Mouse (Mus musculus) liver, embryonic 15.5 days (tissue): ENCODE measurements around the gene Snx30. TPM values are rescaled to one million over a fixed set of nuclear protein-coding genes. Genes with fewer than 3 reads are reported as not detected.

Experiments
- ATAC-seq: fragments of 200-750 bp; cut with Nextera tagmentation; 2 replicates; pipeline ENCODE4 v1.8.0; 2017; ENCODE audit warnings: moderate number of reproducible peaks, mild to moderate bottlenecking, moderate library complexity; ENCODE audit not compliant: insufficient read depth
- H3K27ac ChIP-seq: fragments of 300-500 bp; sonication (generic); replicated peaks from 2 replicates; pipeline ENCODE4 v1.5.1; 2015; ENCODE audit warnings: mild to moderate bottlenecking, inconsistent platforms
- H3K27me3 ChIP-seq: fragments of 300-500 bp; sonication (generic); 2 replicates; pipeline ENCODE4 v1.6.1; 2015; ENCODE audit warnings: mild to moderate bottlenecking, inconsistent platforms
- H3K36me3 ChIP-seq: fragments of 300-500 bp; sonication (generic); replicated peaks from 2 replicates; pipeline ENCODE4 v1.6.1; 2015; ENCODE audit warnings: moderate library complexity, mild to moderate bottlenecking, inconsistent platforms
- H3K4me1 ChIP-seq: fragments of 300-500 bp; sonication (generic); replicated peaks from 2 replicates; pipeline ENCODE4 v1.6.1; 2015; ENCODE audit warnings: inconsistent platforms
- H3K4me2 ChIP-seq: fragments of 300-500 bp; sonication (generic); 2 replicates; pipeline ENCODE4 v1.6.1; 2015; ENCODE audit warnings: moderate library complexity, mild to moderate bottlenecking, inconsistent platforms
- H3K4me3 ChIP-seq: fragments of 300-500 bp; sonication (generic); replicated peaks from 2 replicates; pipeline ENCODE4 v1.5.1; 2015; ENCODE audit warnings: mild to moderate bottlenecking, inconsistent platforms
- H3K9ac ChIP-seq: fragments of 300-500 bp; sonication (generic); 2 replicates; pipeline ENCODE4 v1.6.1; 2015; ENCODE audit warnings: moderate library complexity, mild to moderate bottlenecking, inconsistent platforms
- H3K9me3 ChIP-seq: fragments of 300-500 bp; sonication (generic); replicated peaks from 2 replicates; pipeline ENCODE4 v1.6.1; 2016; ENCODE audit warnings: inconsistent platforms
- WGBS: fragments of 180-500 bp; shearing (Covaris S2); methylation state at CpG from one replicate; pipeline ENCODE4 v1.1.7; 2015; ENCODE audit warnings: mixed read lengths; ENCODE audit not compliant: insufficient replicate concordance; 5-methylcytosine and 5-hydroxymethylcytosine counted together
- polyA plus RNA-seq: library from polyadenylated mRNA; unstranded; fragments of >200 nt; fragmentation: Nextera tagmentation; extraction: Ambion mirVana; gene quantifications from 2 replicates; pipeline ENCODE4 v1.2.1, GENCODE M21; 2015

Gene Snx30
- polyA plus RNA-seq, 1 experiment from 2014 or later, result 4.3 TPM

DNA sequence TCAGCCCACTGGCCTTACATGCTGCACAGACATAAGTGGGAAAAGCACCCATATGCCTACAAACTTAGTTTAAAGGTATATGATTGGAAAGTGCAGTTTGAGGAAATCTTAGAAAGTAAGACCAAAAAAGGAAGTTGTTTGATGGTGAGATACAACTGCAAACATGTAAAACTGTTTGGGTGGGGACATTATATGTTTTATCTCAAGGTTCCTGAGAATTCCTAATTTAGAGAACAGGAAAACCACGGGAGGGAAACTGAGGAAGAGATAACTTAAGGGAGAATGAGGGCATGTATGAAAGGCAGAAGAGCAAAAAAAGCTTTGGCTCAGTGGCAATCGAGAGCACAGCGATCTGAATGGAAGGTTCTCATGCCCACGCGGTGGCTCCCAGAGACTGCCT is 81.4 kb downstream of the Snx30 start:
- Histone ChIP-seq H3K4me3 (no peak overlapping the region), H3K4me2 (no peak overlapping the region), H3K4me1 (peaks cover 14% of the 10 kb centered on the region), H3K27me3 (no peaks in the 10 kb centered on the region), H3K9me3 (no peaks in the 10 kb centered on the region), H3K9ac (no peak overlapping the region), H3K27ac (no peak overlapping the region), H3K36me3 (peaks cover 20% of the 10 kb centered on the region)
- ATAC-seq, result no peak
- WGBS, result 42% methylated on average over 5 of the region's 5 CpGs

DNA sequence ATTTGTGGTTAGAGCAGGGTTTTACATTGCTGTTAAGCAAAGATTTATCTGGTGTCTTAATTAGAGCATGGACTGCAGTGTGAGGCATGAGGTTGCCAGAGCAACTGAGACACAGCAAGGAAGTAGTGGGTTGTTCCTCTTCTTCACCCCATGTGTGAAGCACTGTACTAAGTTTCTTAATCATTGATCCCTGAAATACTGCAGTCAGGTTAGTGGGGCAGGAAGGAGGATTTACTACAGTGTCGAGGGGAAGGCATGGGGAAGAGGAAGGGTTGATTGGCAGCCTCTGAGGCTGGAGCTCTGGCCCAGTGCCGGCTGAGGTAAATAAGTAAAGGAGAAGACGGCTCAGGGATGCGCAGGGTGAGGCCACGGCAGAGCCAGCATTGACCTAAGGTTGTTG is 82.4 kb downstream of the Snx30 start:
- no peak overlapping the region for H3K4me3 ChIP-seq
- peaks cover 14% of the 10 kb centered on the region for H3K4me1 ChIP-seq
- H3K27ac ChIP-seq, result no peak overlapping the region
- H3K9me3 ChIP-seq, result no peaks in the 10 kb centered on the region
- H3K36me3 ChIP-seq, result 0 out of 2 replicates have a peak, but pooled peaks cover 15% of the 10 kb centered on the region
- H3K27me3 ChIP-seq, result no peaks in the 10 kb centered on the region
- no peak for ATAC-seq
- 37% methylated on average over 5 of the region's 5 CpGs for WGBS
- no peak overlapping the region for H3K4me2 ChIP-seq
- H3K9ac ChIP-seq, result no peak overlapping the region

DNA sequence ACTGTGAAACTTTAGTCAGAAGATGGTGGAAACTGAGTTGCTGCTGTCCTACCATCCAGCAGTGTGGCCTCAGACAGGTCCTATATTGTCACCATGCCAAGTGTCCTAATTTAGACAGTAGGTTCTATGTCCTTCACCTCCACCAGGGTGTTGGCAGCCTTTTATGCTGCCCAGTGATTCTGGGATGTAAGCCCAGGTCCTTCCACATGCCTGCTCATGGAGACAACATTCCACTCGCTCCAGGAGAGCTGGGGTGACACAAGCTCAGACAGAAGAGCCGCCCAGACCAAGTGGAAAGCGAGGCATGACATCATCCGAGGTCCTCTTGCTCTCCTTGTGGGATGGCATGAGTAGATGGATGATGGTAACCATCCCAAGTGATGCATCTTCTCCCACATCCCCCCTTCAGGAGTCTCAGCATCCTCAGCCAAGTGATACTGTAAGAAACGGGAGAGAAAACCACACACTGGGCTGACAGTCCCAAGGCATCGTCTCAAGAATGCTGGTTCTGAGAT is 84.5 kb downstream of the Snx30 start:
- ATAC-seq, result no peak
- 73% methylated on average over 6 of the region's 6 CpGs for WGBS
- H3K4me3 ChIP-seq, result no peak overlapping the region

DNA sequence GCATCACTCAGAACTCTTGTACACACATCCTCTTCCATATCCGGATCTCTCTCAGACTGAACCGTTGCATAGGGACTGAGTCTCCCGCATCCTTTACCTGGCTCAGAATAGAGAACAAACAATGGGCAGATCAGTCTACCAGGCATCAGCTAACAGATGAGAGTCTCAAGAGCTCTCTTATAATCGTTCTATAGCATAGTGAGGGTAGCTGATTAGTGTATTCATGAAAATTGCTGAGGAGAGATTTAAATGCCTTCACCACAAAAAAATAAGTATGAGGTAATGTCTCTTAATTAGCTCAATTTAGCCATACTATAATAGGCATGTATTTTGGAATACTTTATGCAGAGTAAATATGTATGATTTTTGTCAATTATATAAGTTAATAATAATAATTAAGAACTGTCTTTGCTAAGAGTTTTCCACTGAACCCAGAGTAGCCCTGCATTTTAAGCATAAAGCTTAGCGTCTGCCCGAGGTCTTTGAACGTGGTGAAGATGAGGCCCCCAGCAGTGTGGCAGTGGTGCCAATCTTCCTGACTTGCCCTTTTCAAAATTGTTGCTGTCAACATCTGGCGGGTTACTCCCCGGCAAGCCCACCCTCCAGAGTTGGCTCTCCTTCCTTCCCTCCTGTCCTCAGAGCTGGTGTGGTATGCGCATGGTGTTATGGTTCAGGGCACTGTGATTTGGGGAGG is 86.2 kb downstream of the Snx30 start:
- H3K4me1 ChIP-seq, result no peaks in the 10 kb centered on the region
- H3K27ac ChIP-seq, result no peak overlapping the region
- no peak for ATAC-seq
- no peak overlapping the region for H3K4me2 ChIP-seq
- 82% methylated on average over 10 of the region's 10 CpGs for WGBS
- H3K4me3 ChIP-seq, result no peak overlapping the region
- H3K27me3 ChIP-seq, result no peaks in the 10 kb centered on the region
- peaks cover 21% of the 10 kb centered on the region; the same call in 1 of the 2 replicates for H3K36me3 ChIP-seq
- H3K9me3 ChIP-seq, result no peaks in the 10 kb centered on the region
- no peak overlapping the region for H3K9ac ChIP-seq

More for the DNA sequence above, 84.5 kb downstream of the Snx30 start:
- H3K9me3 ChIP-seq, result no peaks in the 10 kb centered on the region
- 0 out of 2 replicates have a peak, but pooled peaks cover 16% of the 10 kb centered on the region for H3K36me3 ChIP-seq
- no peaks in the 10 kb centered on the region for H3K27me3 ChIP-seq
- H3K9ac ChIP-seq, result no peak overlapping the region
- no peak overlapping the region for H3K27ac ChIP-seq
- no peak overlapping the region for H3K4me2 ChIP-seq
- no peaks in the 10 kb centered on the region for H3K4me1 ChIP-seq

DNA sequence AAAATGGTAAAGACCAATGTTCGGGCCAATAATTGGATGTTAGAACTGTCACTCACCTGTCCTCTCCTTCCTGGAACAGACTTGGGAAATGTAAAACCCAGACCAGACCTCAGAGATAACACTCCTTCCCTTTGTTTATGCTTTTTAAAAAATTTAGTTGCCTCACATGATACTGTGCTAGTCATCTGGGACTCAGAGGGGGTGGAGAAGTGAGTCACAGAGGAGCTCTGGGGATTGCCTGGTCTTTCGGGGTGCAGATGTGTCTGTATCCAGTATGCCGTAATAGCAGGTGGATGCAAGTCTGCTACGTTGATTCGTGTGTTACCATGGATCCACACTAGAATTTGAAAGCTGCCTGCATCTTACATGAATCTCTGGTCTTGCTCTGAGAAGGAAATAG is 87.1 kb downstream of the Snx30 start:
- H3K27me3 ChIP-seq, result no peaks in the 10 kb centered on the region
- H3K4me2 ChIP-seq, result no peak overlapping the region
- no peaks in the 10 kb centered on the region for H3K9me3 ChIP-seq
- peaks cover 17% of the 10 kb centered on the region; the same call in 1 of the 2 replicates for H3K36me3 ChIP-seq
- H3K4me1 ChIP-seq, result no peaks in the 10 kb centered on the region
- H3K9ac ChIP-seq, result no peak overlapping the region
- no peak overlapping the region for H3K4me3 ChIP-seq
- ATAC-seq, result no peak
- 71% methylated on average over 5 of the region's 5 CpGs for WGBS
- no peak overlapping the region for H3K27ac ChIP-seq

GRCm38 (mm10) chr4:59894415-59894814 is 88.8 kb downstream of the Snx30 start:
- peaks cover 22% of the 10 kb centered on the region for H3K36me3 ChIP-seq
- no peak for ATAC-seq
- 77% methylated on average over 8 of the region's 8 CpGs for WGBS

GRCm38 (mm10) chr4:59894977-59895575 is 89.4 kb downstream of the Snx30 start:
- WGBS, result 51% methylated on average over 3 of the region's 3 CpGs
- H3K36me3 ChIP-seq, result peaks cover 22% of the 10 kb centered on the region
- no peaks in the 10 kb centered on the region for H3K4me1 ChIP-seq
- no peaks in the 10 kb centered on the region for H3K27me3 ChIP-seq
- no peak overlapping the region for H3K27ac ChIP-seq
- no peak overlapping the region for H3K9ac ChIP-seq
- no peak for ATAC-seq
- no peaks in the 10 kb centered on the region for H3K9me3 ChIP-seq
- no peak overlapping the region for H3K4me3 ChIP-seq
- H3K4me2 ChIP-seq, result no peak overlapping the region

More at GRCm38 (mm10) chr4:59894415-59894814, 88.8 kb downstream of the Snx30 start:
- Histone ChIP-seq H3K4me2 (no peak overlapping the region), H3K4me1 (no peaks in the 10 kb centered on the region), H3K27me3 (no peaks in the 10 kb centered on the region), H3K27ac (no peak overlapping the region), H3K9me3 (no peaks in the 10 kb centered on the region), H3K9ac (no peak overlapping the region), H3K4me3 (no peak overlapping the region)

- Histone ChIP-seq H3K4me2 (no peak overlapping the region), H3K9me3 (no peaks in the 10 kb centered on the region), H3K36me3 (peaks cover 22% of the 10 kb centered on the region), H3K4me1 (no peaks in the 10 kb centered on the region), H3K27ac (no peak overlapping the region), H3K9ac (no peak overlapping the region), H3K4me3 (no peak overlapping the region), H3K27me3 (no peaks in the 10 kb centered on the region)
- ATAC-seq, result no peak
- WGBS, result 50% methylated on average over 5 of the region's 5 CpGs
Observed at GRCm38 (mm10) chr4:59896000-59896399, 90.4 kb downstream of the Snx30 start.

GRCm38 (mm10) chr4:59897814-59898520 is 92.3 kb downstream of the Snx30 start:
- no peak for ATAC-seq
- H3K36me3 ChIP-seq, result peaks cover 17% of the 10 kb centered on the region
- H3K4me3 ChIP-seq, result no peak overlapping the region
- no peaks in the 10 kb centered on the region for H3K4me1 ChIP-seq
- no peaks in the 10 kb centered on the region for H3K9me3 ChIP-seq
- H3K9ac ChIP-seq, result no peak overlapping the region
- no peak overlapping the region for H3K4me2 ChIP-seq
- H3K27ac ChIP-seq, result no peak overlapping the region
- WGBS, result 66% methylated on average over 12 of the region's 12 CpGs
- no peaks in the 10 kb centered on the region for H3K27me3 ChIP-seq

- no peaks in the 10 kb centered on the region for H3K27me3 ChIP-seq
- H3K4me1 ChIP-seq, result no peaks in the 10 kb centered on the region
- H3K9me3 ChIP-seq, result no peaks in the 10 kb centered on the region
- H3K9ac ChIP-seq, result no peak overlapping the region
- H3K4me2 ChIP-seq, result no peak overlapping the region
- WGBS, result 71% methylated on average over 9 of the region's 9 CpGs
- H3K27ac ChIP-seq, result no peak overlapping the region
- no peak overlapping the region for H3K4me3 ChIP-seq
- H3K36me3 ChIP-seq, result peaks cover 17% of the 10 kb centered on the region
- no peak for ATAC-seq
Observed at GRCm38 (mm10) chr4:59898521-59898919, 92.9 kb downstream of the Snx30 start.

DNA sequence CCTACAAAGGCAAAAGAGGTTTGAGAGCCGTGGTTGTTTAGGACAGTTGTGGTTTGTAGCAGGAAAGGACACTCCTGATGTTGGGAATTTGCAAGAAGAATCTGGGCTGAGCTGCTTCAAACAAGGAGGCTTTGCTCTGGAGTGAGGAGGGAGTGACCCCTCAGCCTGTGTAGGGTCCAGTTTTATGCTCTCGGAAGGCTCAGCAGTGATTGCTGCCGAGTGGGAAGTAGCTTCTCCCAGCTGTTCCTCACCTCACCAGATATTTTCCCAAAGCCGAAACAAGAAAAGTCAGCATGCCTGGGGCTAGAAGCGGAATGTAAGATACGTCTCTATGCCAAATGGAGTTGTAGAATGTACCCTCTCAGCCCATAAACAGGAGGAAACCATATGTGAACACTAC is 96.2 kb downstream of the Snx30 start:
- H3K9ac ChIP-seq, result no peak overlapping the region
- no peaks in the 10 kb centered on the region for H3K27me3 ChIP-seq
- no peak for ATAC-seq
- no peaks in the 10 kb centered on the region for H3K4me1 ChIP-seq
- peaks cover 4% of the 10 kb centered on the region for H3K36me3 ChIP-seq
- no peak overlapping the region for H3K4me3 ChIP-seq
- H3K9me3 ChIP-seq, result no peaks in the 10 kb centered on the region
- WGBS, result 79% methylated on average over 6 of the region's 6 CpGs
- H3K4me2 ChIP-seq, result no peak overlapping the region
- H3K27ac ChIP-seq, result no peak overlapping the region
